Mouse (Mus musculus) intestine, embryonic 16.5 days (tissue): ENCODE data around the gene Cmbl. TPM values are rescaled to one million over a fixed set of nuclear protein-coding genes. Genes with fewer than 3 reads are reported as not detected.
A peak's percentile ranks its signal among the peaks of the same experiment; 100 is the strongest.
"Not testable (repeated sequence)": the region's sequence is repeated elsewhere in the genome, so short reads cannot be mapped to it uniquely, and the experiment has no call there.

Experiments
- ATAC-seq: fragments of 200-750 bp; cut with Nextera tagmentation; 2 replicates; pipeline ENCODE4 v1.8.0; 2017; ENCODE audit warnings: moderate TSS enrichment, moderate library complexity
- H3K27ac ChIP-seq: fragments of 300-500 bp; sonication (generic); 2 replicates; pipeline ENCODE4 v1.5.1; 2014; ENCODE audit warnings: mild to moderate bottlenecking, low read length
- H3K27me3 ChIP-seq: fragments of 300-500 bp; sonication (generic); replicated peaks from 2 replicates; pipeline ENCODE4 v1.6.1; 2014; ENCODE audit warnings: low read length, control low read depth, mixed read lengths; ENCODE audit not compliant: control insufficient read depth, insufficient read depth
- H3K36me3 ChIP-seq: fragments of 300-500 bp; sonication (generic); 2 replicates; pipeline ENCODE4 v1.6.1; 2014; ENCODE audit warnings: low read length, control low read depth; ENCODE audit not compliant: control insufficient read depth, insufficient read depth
- H3K4me1 ChIP-seq: fragments of 300-500 bp; sonication (generic); 2 replicates; pipeline ENCODE4 v1.6.1; 2014; ENCODE audit warnings: low read length, control low read depth, mixed read lengths; ENCODE audit not compliant: control insufficient read depth, insufficient read depth
- H3K4me2 ChIP-seq: fragments of 300-500 bp; sonication (generic); 2 replicates; pipeline ENCODE4 v1.6.1; 2014; ENCODE audit warnings: low read depth, low read length, control low read depth
- H3K4me3 ChIP-seq: fragments of 300-500 bp; sonication (generic); 2 replicates; pipeline ENCODE4 v1.5.1; 2014; ENCODE audit warnings: mild to moderate bottlenecking, low read length
- H3K9ac ChIP-seq: fragments of 300-500 bp; sonication (generic); 2 replicates; pipeline ENCODE4 v1.6.1; 2014; ENCODE audit warnings: low read depth, low read length
- H3K9me3 ChIP-seq: fragments of 300-500 bp; sonication (generic); 2 replicates; pipeline ENCODE4 v1.6.1; 2016; ENCODE audit warnings: low read length, control low read depth; ENCODE audit not compliant: control insufficient read depth
- WGBS: fragments of 180-500 bp; shearing (Covaris S2); extraction: QIAGEN DNeasy Blood & Tissue Kit; methylation state at CpG from one replicate; pipeline ENCODE4 v1.1.7; 2014; 5-methylcytosine and 5-hydroxymethylcytosine counted together
- polyA plus RNA-seq: library from polyadenylated mRNA; unstranded; fragments of >200 nt; fragmentation: Nextera tagmentation; extraction: Ambion mirVana; gene quantifications from 2 replicates; pipeline ENCODE4 v1.2.1, GENCODE M21; 2015

The Cmbl gene
- polyA plus RNA-seq, 1 experiment from 2014 or later: 60.9 TPM

GRCm38 (mm10) chr15:31571906-31572722 is 6.9 kb downstream of the Cmbl start:
- Histone ChIP-seq H3K27me3 (no peaks in the 10 kb centered on the region), H3K9me3 (no peaks in the 10 kb centered on the region), H3K4me2 (no peak overlapping the region), H3K4me1 (peaks cover 16% of the 10 kb centered on the region), H3K36me3 (no peaks in the 10 kb centered on the region), H3K4me3 (no peak overlapping the region), H3K27ac (no peak overlapping the region), H3K9ac (no peak overlapping the region)
- ATAC-seq: no peak
- WGBS: 87% methylated on average over 16 of the region's 16 CpGs

GRCm38 (mm10) chr15:31573287-31573686 is 8.1 kb downstream of the Cmbl start:
- Histone ChIP-seq H3K36me3 (no peaks in the 10 kb centered on the region), H3K4me3 (no peak overlapping the region), H3K4me1 (peaks cover 13% of the 10 kb centered on the region), H3K4me2 (no peak overlapping the region), H3K9me3 (no peaks in the 10 kb centered on the region), H3K27ac (no peak overlapping the region), H3K9ac (no peak overlapping the region), H3K27me3 (no peaks in the 10 kb centered on the region)
- no peak for ATAC-seq
- WGBS: 81% methylated on average over 4 of the region's 4 CpGs

- ATAC-seq: no peak
- no peaks in the 10 kb centered on the region for H3K27me3 ChIP-seq
- H3K4me3 ChIP-seq: no peak overlapping the region
These were observed 8.5 kb downstream of the Cmbl start for GRCm38 (mm10) chr15:31573692-31574091.

GRCm38 (mm10) chr15:31576076-31576475 is 10.9 kb downstream of the Cmbl start:
- no peak overlapping the region for H3K9ac ChIP-seq
- no peak overlapping the region for H3K27ac ChIP-seq
- no peak overlapping the region for H3K4me3 ChIP-seq
- no peaks in the 10 kb centered on the region for H3K9me3 ChIP-seq
- H3K36me3 ChIP-seq: no peaks in the 10 kb centered on the region
- no peaks in the 10 kb centered on the region for H3K27me3 ChIP-seq
- 74% methylated on average over 5 of the region's 5 CpGs for WGBS
- ATAC-seq: no peak
- H3K4me2 ChIP-seq: no peak overlapping the region
- peaks cover 3% of the 10 kb centered on the region; the same call in 1 of the 2 replicates for H3K4me1 ChIP-seq

More at GRCm38 (mm10) chr15:31573692-31574091, 8.5 kb downstream of the Cmbl start:
- no peak overlapping the region for H3K27ac ChIP-seq
- no peak overlapping the region for H3K9ac ChIP-seq
- H3K4me2 ChIP-seq: no peak overlapping the region
- H3K4me1 ChIP-seq: peaks cover 10% of the 10 kb centered on the region
- no peaks in the 10 kb centered on the region for H3K9me3 ChIP-seq
- no peaks in the 10 kb centered on the region for H3K36me3 ChIP-seq

GRCm38 (mm10) chr15:31581086-31581485 is 15.9 kb downstream of the Cmbl start:
- not testable (repeated sequence) for H3K27me3 ChIP-seq, ATAC-seq
- WGBS: 86% methylated on average over 2 of the region's 2 CpGs

GRCm38 (mm10) chr15:31583304-31584085 is 18.3 kb downstream of the Cmbl start:
- H3K9me3 ChIP-seq: no peaks in the 10 kb centered on the region
- H3K4me2 ChIP-seq: no peak overlapping the region
- no peak for ATAC-seq
- H3K4me1 ChIP-seq: no peaks in the 10 kb centered on the region
- 86% methylated on average over 13 of the region's 13 CpGs for WGBS
- H3K9ac ChIP-seq: no peak overlapping the region
- H3K4me3 ChIP-seq: no peak overlapping the region
- H3K27ac ChIP-seq: no peak overlapping the region
- H3K36me3 ChIP-seq: no peaks in the 10 kb centered on the region
- H3K27me3 ChIP-seq: no peaks in the 10 kb centered on the region

More at GRCm38 (mm10) chr15:31581086-31581485, 15.9 kb downstream of the Cmbl start:
- H3K4me2 ChIP-seq, H3K4me3 ChIP-seq, H3K36me3 ChIP-seq, H3K9ac ChIP-seq, H3K4me1 ChIP-seq, H3K9me3 ChIP-seq, H3K27ac ChIP-seq: not testable (repeated sequence)

GRCm38 (mm10) chr15:31585238-31585637 is 20.0 kb downstream of the Cmbl start:
- Histone ChIP-seq H3K27me3 (no peaks in the 10 kb centered on the region), H3K36me3 (peaks cover 2% of the 10 kb centered on the region; the same call in 1 of the 2 replicates), H3K27ac (no peak overlapping the region), H3K4me2 (no peak overlapping the region), H3K4me3 (no peak overlapping the region), H3K4me1 (no peaks in the 10 kb centered on the region), H3K9me3 (no peaks in the 10 kb centered on the region), H3K9ac (no peak overlapping the region)
- WGBS: 85% methylated on average over 7 of the region's 7 CpGs
- no peak for ATAC-seq

- H3K9me3 ChIP-seq: no peaks in the 10 kb centered on the region
- no peak overlapping the region for H3K27ac ChIP-seq
- H3K27me3 ChIP-seq: no peaks in the 10 kb centered on the region
- 78% methylated on average over 5 of the region's 5 CpGs for WGBS
- peaks cover 10% of the 10 kb centered on the region for H3K36me3 ChIP-seq
- no peak overlapping the region for H3K9ac ChIP-seq
- ATAC-seq: no peak
- no peaks in the 10 kb centered on the region for H3K4me1 ChIP-seq
- H3K4me2 ChIP-seq: no peak overlapping the region
- H3K4me3 ChIP-seq: no peak overlapping the region
These were observed 20.9 kb downstream of the Cmbl start for GRCm38 (mm10) chr15:31586088-31586487.

GRCm38 (mm10) chr15:31586519-31586918 is 21.3 kb downstream of the Cmbl start:
- no peaks in the 10 kb centered on the region for H3K4me1 ChIP-seq
- no peak overlapping the region for H3K27ac ChIP-seq
- H3K27me3 ChIP-seq: no peaks in the 10 kb centered on the region
- H3K4me2 ChIP-seq: no peak overlapping the region
- peaks cover 12% of the 10 kb centered on the region for H3K36me3 ChIP-seq
- H3K9me3 ChIP-seq: no peaks in the 10 kb centered on the region
- ATAC-seq: 0 out of 2 replicates have a peak, but pooled peaks have one; percentile 19
- H3K4me3 ChIP-seq: no peak overlapping the region
- 8% methylated on average over 4 of the region's 4 CpGs for WGBS
- no peak overlapping the region for H3K9ac ChIP-seq
